Mouse (Mus musculus) naive thymus-derived CD4-positive, alpha-beta T cell, adult 2 months (primary cell): ENCODE measurements at regions not wholly inside any gene's neighbourhood (a gene's known extent, or its start where the extent isn't known, plus 50 kb on each side); places are given as distances from the start of the nearest gene placed in this dataset.

Experiments used
- DNase-seq: peaks from one replicate; pipeline ENCODE4 v3.0.0-alpha.2; 2011; ENCODE audit warnings: low read depth

- DNase-seq: no peak
These were observed 547.6 kb upstream of the N6amt1 start for GRCm38 (mm10) chr16:86806374-86806773.

DNA sequence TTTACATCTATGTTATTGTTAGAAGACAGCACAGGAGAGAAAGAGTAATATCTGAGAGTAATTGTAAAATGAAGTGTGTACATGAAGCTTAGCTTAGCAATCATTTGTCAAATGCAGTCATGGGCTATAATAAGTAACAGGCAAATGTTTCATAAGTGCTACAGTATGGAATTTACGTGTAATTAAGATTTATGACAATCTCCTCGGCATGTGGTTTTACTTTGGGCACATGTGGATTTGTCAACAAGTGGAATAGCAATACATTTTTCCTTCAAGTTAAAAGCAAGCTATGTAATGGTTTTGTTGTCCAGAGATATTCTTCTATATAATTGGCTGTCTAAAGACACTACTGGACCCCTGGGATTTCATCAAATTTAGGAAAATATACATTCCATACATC, 577.9 kb upstream of the N6amt1 start:
- DNase-seq: no peak

- DNase-seq: no peak
These were observed 581.4 kb upstream of the N6amt1 start for GRCm38 (mm10) chr16:86772586-86772985.

- no peak for DNase-seq
These were observed 585.1 kb upstream of the N6amt1 start for GRCm38 (mm10) chr16:86768912-86769311.

- no peak for DNase-seq
These were observed 585.6 kb upstream of the N6amt1 start for GRCm38 (mm10) chr16:86768355-86768754.

- DNase-seq: no peak
These were observed 588.0 kb upstream of the N6amt1 start for GRCm38 (mm10) chr16:86765974-86766373.

DNA sequence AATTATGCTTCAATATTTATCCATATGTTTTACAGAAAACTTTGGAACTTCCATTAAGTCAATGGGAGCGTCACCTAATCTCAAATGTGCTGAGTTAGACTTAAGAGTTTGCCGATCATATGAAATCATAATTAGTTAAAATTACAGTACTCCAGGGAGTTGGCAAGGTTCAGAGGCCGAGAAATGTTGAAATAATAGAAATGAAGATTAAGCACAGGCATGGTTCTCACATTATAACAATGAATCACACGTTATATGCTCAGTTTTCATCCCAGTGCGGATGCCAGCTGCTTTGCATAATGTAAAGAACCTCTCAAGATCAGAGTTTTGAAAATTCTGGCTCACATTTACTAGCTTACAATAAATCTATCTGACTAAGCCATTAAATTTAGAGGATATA, 612.7 kb upstream of the N6amt1 start:
- DNase-seq: no peak

DNA sequence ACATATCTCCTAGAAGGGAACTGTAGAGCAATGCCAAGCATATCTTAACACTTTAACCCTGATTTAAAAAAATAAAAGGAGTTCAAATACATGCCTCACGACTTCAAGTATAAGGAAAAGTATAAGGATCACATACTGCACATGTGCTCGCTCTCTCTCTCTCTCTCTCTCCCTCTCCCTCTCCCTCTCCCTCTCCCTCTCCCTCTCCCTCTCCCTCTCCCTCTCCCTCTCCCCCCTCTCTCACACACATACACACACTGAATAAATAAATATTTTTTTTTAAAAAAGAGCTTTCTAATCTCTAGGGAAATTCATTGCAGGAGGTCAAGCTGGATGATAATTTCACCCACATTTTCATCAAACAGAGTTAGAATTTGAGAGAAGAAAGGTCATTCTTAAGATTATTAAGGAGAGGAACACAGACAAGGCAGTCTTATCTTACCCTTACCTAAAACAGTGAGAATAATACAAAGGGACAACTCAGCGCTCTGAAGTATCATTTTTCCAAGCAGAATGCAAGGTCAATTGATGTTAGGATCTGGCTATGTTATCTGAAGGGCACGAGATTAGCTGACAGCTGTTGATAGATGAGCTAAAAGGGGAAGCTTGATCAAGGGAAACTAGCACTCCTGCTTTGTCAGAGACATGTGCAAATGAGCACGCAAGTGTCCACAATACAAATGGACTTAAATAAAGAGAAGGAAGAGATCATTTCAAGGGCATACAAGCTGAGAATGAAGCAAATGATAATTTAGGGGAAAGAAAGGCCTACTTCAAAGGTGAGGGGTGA, 634.8 kb upstream of the N6amt1 start:
- DNase-seq: no peak

DNA sequence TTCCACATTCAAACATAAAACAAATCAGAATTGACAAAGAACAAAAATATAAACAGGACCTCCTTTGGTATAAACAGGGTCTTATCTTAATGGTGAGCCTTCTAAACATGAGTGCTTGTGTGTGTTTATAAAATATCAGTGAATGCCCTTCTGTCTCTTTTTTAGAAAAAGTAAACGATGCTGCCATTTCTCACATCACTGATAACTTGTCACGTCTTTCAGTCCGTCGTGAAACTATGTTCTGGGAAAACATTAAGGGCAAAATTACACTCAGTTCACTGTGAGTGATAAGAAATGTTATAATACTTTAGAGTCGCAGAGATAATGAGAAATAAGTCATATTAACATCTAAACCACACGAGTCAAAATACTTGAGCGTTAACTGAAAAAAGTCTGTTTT, 635.6 kb upstream of the N6amt1 start:
- DNase-seq: no peak

DNA sequence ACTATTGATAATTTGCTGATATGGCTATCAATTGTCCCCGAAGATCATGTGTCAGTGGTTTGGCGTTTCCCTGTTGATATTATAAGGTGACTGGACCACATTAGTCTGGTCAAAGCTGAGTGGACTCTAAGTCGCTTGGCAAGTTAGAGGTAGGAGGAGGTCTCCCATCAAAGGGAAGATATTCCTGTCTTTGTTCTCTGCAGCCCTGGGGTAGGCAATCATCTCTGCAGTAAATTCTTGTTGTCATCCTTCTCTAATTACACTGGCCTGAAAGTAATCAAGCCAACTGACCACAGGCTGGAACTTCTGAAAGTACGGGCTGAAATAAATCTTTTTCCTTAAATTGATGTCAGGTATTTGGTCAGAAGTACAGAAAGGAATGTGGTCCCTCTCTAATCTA, 652.3 kb upstream of the N6amt1 start:
- DNase-seq: no peak

DNA sequence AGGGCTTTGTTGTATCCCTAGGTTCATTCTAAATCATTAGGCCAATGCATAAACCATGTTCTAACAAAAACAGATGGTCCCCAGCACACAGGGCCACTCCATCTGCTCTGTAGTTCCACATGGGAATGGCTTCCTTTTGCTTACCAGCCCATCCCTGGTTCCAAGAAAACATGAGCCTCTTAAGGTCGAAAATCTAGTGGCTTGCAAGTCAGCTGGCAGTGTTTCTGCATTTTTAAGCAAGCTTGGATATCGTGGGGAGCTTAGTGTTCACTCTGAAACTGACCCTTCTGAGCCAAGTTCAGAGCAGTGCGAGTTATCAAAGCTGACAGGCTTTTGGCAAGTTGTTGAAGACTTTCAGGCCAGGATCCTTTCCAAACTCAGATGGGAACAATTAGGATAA, 659.5 kb upstream of the N6amt1 start:
- DNase-seq: no peak

DNA sequence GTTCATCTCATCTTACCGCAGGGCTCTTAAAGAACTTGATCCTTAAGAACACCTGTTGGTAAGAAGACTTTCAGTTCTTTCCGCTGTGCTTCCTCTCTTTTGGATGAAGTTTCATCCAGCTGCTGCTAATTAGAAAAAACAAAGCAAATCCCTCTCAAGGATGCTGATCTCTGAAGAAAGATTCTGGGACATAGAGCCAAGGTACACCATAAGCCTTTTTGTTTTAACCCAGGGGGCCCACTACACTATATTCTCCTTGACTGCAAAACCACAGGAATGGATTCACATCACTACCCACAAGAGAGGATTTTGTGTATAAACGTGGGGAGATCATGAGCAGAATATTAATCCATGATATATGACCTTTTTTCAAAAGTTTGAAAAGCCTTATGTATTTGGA, 694.8 kb upstream of the N6amt1 start:
- DNase-seq: no peak

DNA sequence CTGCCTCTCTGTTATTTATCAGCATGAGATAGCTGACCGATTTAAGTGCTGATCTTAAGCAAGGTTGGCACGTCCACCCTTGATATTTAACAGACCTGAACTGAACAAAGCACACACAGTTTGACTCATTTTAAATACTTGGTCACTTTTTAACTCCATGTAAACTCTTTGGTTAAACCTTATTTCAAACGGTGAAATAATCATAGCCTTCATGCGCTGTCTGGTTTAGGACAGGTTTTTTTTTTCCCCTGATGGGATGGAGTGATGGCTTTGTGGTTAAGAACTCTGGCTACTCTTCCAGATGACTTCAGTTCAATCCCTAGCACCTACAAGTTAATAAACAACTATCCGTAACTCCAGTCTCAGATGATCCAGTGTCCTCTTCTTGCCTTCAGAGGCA, 706.7 kb upstream of the N6amt1 start:
- no peak for DNase-seq

- no peak for DNase-seq
These were observed 707.2 kb upstream of the N6amt1 start for GRCm38 (mm10) chr16:86646753-86647152.

GRCm38 (mm10) chr16:86645436-86645835, 708.5 kb upstream of the N6amt1 start:
- DNase-seq: no peak

- DNase-seq: no peak
These were observed 709.1 kb upstream of the N6amt1 start for GRCm38 (mm10) chr16:86644912-86645312.

DNA sequence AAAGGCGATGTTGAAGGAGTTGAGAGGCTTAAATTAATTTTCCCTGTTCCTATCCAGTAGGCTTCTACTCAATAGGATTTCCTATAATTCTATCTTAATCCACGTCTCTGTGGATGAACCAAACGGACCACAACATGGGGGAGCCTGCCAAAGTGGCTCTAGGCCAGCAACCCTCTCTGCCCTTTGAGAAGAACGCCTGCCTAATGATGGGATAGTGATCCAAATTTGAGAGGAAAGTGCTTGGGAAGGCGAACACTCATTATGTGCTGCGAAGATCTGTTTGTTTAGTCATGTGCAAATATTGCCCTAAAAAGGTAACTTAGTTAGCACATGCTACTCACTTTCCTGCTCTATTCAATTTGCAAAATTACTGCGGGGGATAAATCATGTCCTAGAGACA, 702.5 kb upstream of the Adamts5 start:
- no peak for DNase-seq

- no peak for DNase-seq
These were observed 693.4 kb upstream of the Adamts5 start for GRCm38 (mm10) chr16:86594992-86595391.

- DNase-seq: no peak
These were observed 684.4 kb upstream of the Adamts5 start for GRCm38 (mm10) chr16:86586044-86586443.

DNA sequence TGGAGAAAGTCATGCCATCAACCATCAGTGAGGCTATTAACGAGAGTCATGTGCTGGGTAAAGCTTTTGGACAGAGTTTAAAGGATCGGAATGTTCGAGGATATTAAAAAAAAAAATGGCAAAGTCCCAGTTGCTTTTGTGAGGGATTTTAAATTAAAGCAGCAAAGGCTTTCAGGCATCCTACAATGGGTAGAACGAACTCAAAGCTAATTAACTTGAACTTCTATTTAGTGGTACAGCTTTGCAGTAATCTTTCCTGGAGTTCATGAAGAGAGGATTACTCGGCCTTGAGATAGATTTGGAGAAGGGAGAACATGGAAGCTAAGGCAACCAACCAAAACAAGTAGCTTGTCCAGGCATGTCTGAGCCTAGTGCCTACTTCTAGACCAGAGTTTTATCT, 676.7 kb upstream of the Adamts5 start:
- DNase-seq: no peak

DNA sequence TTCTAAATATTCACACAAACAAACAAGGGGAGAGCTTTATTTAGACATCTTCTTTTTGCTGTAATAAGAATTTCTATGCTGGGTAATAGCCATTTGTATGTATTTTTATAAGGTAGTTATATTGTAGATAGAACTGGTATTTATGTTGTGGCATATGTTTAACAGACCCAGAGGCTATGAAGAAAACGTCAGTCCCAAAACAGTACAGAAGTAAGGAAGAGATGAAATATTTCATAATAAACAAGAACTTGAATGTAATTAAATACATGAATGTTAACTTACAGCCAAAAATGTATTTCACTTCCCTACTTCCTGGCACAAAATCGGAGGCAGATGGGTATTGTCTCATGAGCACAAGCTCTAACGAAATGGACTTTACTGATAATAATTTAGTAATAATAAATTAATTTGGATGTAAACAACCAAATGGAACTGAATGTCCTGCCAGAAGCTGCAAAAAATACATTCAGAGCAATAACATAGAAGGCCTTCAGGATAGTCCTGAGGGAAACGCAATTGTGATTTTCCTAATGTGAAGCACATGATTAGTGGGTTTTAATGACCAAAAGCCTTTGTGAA, 645.9 kb upstream of the Adamts5 start:
- DNase-seq: no peak

DNA sequence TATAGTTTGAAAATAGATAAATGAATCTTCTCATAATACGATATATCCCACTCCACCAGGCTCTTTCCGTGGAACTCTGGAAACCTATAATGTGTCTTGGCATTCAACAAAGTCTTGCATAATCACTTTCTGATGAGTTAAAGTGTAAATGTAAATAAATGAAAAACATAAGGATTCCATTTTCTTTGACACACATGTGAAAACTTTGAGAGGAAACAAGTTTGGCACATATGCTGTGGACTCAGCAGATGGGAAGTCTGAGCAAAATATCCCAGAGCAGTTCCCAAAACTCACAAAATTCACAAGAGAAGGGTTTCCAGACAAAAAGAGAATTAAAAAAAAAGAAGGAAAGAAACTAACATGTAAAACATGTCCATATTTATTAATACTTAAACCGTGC, 645.3 kb upstream of the Adamts5 start:
- DNase-seq: no peak

DNA sequence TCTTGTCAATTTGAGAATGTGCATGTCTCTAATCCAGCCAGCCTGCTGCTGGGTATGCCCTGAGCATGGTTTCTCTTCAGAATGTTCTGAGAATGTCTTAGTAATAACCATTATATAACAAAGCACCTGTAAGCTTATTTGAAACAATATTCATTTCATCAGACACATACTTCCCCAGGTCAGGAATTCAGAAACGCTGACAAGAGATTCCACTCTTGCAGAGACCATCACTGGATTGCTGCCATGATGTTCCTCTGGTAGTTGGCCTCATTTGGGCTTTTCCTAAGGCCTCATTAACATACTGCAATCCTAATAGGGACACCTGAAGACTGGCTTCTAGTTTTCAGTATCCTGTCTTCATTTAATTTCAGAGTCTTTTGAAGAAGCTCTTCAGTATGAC, 642.5 kb upstream of the Adamts5 start:
- no peak for DNase-seq

DNA sequence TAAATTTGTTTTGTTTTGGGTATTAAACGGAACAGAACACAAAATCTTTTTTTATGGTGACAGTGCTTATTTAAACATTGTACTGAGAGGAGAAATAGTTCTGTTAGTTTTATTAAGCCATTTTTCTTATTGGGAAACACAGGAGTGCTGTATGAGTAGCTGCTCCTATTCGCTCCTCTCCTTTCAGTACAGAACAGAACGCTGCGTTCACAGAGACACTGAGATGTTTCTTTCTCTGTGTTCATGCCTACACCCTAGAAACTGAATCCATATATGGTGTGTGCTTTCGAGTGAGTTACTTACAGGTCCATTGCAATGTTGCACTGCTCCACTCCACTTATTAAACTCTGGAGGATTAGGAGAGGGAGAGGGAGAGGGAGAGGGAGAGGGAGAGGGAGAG, 634.9 kb upstream of the Adamts5 start:
- no peak for DNase-seq
